Mouse (Mus musculus): Measurements from ENCODE around the gene Gm6525.

- TF ChIP-seq CTCF (IDR thresholded peaks at IDR 0.05; ENCODE audit: low read depth, low read length) (no peak), POLR2A (IDR thresholded peaks at IDR 0.05; ENCODE audit: insufficient read depth, low read length) (no peak)
Observed at GRCm38 (mm10) chr3:84157011-84157410, 16.9 kb upstream of the Gm6525 start.

All from ES-Bruce4 (cell line).